Mouse (Mus musculus): ENCODE data around the gene Tmem63b.

GRCm38 (mm10) chr17:45727983-45728723 is 41.4 kb upstream of the Tmem63b start:
- TF ChIP-seq POLR2A (IDR thresholded peaks at IDR 0.05; ENCODE audit: insufficient read depth, low read length) (no peak), CTCF (IDR thresholded peaks at IDR 0.05; ENCODE audit: low read depth, low read length) (no peak), EP300 (IDR thresholded peaks at IDR 0.05; ENCODE audit: insufficient read depth, low read depth, low read length) (no peak)

Measured in ES-Bruce4 (cell line).